Comparison of ENCODE assay signal across 12 mouse cellular contexts in the genomic region with DNA sequence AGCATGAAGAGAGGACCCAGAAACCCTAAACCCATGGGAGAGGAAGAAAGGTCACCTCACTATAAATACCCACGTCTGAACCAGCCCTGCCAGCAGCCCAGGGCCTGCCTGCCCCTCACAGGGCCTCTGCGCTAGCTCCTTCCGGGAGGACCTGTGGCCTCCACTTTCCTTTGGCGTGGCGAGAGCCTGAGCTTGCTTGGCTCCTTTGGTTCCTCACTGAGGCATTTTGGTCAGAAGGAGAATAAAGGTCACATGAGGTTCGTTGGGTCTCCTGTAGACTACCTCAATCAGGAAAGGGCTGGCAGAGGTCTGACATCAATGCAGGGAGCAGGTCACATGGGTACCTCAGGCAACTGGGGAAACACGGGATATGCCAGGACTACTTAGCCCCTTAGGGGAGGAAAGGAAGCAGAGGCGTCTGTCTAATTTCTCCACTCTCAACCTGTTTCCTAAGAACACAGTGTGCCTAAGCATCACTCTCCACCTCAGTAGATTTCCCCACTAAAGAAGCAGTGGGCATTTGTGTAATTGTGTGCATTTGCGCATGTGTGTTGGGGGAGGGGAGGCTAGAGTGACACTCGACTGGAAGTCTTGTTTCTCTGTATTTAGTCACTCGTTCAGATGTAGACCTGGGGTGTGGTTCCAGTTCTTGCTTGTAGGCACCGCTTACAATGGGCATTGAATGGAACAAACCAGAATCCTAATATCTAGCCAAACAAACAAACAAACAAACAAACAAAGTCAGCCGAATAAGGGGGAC. TPM values are rescaled to one million over a fixed set of nuclear protein-coding genes. Genes with fewer than 3 reads are reported as not detected.
DNase-seq lines count a peak whose midpoint lies in the region; ATAC-seq lines count a peak whose summit lies in the region.
"Had no signal": no experiment of that assay in that cellular context is flagged by ENCODE, and none has a peak within 500 bp of the region (broad histone marks: within the 10 kb centered on the region; RNA-seq: fewer than 3 reads in every experiment).

No protein-coding gene starts in this region.

- no peak overlapping the region for H3K4me2 ChIP-seq in forebrain, embryonic 14.5 days (ENCODE audit: low read length)
- no peak overlapping the region for H3K4me2 ChIP-seq in stomach, embryonic 14.5 days (replicated peaks; ENCODE audit: low read depth, low read length)
- H3K4me2 ChIP-seq: embryonic facial prominence, embryonic 15.5 days had no signal

- no peak overlapping the region for H3K4me3 ChIP-seq in forebrain, embryonic 10.5 days
- H3K4me3 ChIP-seq in forebrain, embryonic 14.5 days (ENCODE audit: low read depth, low read length): no peak overlapping the region
- no peak overlapping the region for H3K4me3 ChIP-seq in stomach, embryonic 14.5 days (ENCODE audit: low read depth, low read length)
- H3K4me3 ChIP-seq: embryonic facial prominence, embryonic 15.5 days had no signal

- no peak overlapping the region for H3K9ac ChIP-seq in forebrain, embryonic 14.5 days (ENCODE audit: low read length)
- no peak overlapping the region for H3K9ac ChIP-seq in stomach, embryonic 14.5 days (replicated peaks; ENCODE audit: low read depth, low read length)
- H3K9ac ChIP-seq: embryonic facial prominence, embryonic 15.5 days had no signal

- H3K36me3 ChIP-seq in forebrain, embryonic 10.5 days (replicated peaks): no peaks in the 10 kb centered on the region
- no peaks in the 10 kb centered on the region for H3K36me3 ChIP-seq in forebrain, embryonic 14.5 days (ENCODE audit: control insufficient read depth, insufficient read depth, low read length)
- H3K36me3 ChIP-seq in stomach, embryonic 14.5 days (ENCODE audit: control insufficient read depth, insufficient read depth, low read length): no peaks in the 10 kb centered on the region
- H3K36me3 ChIP-seq: embryonic facial prominence, embryonic 15.5 days had no signal

- H3K4me1 ChIP-seq in forebrain, embryonic 10.5 days: peaks cover 39% of the 10 kb centered on the region
- peaks cover 6% of the 10 kb centered on the region; the same call in 1 of the 2 replicates for H3K4me1 ChIP-seq in forebrain, embryonic 14.5 days (ENCODE audit: control insufficient read depth, insufficient read depth, low read length)
- H3K4me1 ChIP-seq in stomach, embryonic 14.5 days (ENCODE audit: control insufficient read depth, insufficient read depth, low read length): peaks cover 37% of the 10 kb centered on the region

- WGBS in forebrain, embryonic 10.5 days: 73% methylated on average over 13 of the region's 13 CpGs
- 74% methylated on average over 13 of the region's 13 CpGs for WGBS in forebrain, embryonic 14.5 days
- 63% methylated on average over 13 of the region's 13 CpGs for WGBS in stomach, embryonic 14.5 days

- no peak for ATAC-seq in forebrain, embryonic 14.5 days
- no peak for ATAC-seq in stomach, embryonic 14.5 days (ENCODE audit: insufficient number of reproducible peaks, insufficient read depth, low FRiP score, low read depth)

- H3K9me3 ChIP-seq in forebrain, embryonic 10.5 days: no peaks in the 10 kb centered on the region
- H3K9me3 ChIP-seq in forebrain, embryonic 14.5 days (replicated peaks; ENCODE audit: control insufficient read depth, low read length): no peaks in the 10 kb centered on the region
- H3K9me3 ChIP-seq in stomach, embryonic 14.5 days (ENCODE audit: control insufficient read depth, low read depth, low read length): no peaks in the 10 kb centered on the region
- H3K9me3 ChIP-seq: embryonic facial prominence, embryonic 15.5 days had no signal

- no peak for DNase-seq in forebrain, embryonic 10.5 days (ENCODE audit: extremely low spot score, low spot score)
- DNase-seq in forebrain, embryonic 14.5 days (ENCODE audit: low spot score): no peak
- peak; percentile 54 to 66 for DNase-seq in spleen, postnatal 36 days (ENCODE audit: low spot score in 2 of 2)
- no peak for DNase-seq in spleen, postnatal 14 days (ENCODE audit: low spot score in 2 of 2)
- peak; percentile 44 for DNase-seq in heart, postnatal 4 days
- no peak for DNase-seq in adrenal gland, adult 18-20 months (ENCODE audit: low spot score in 2 of 2)
- no peak for DNase-seq in neural tube, embryonic 10.5 days (ENCODE audit: extremely low spot score, low spot score)
- DNase-seq: kidney, adult 2 months; right cerebral cortex, postnatal 4 days had no signal

- H3K27ac ChIP-seq in forebrain, embryonic 10.5 days: peak overlapping the region; percentile 63
- no peak overlapping the region for H3K27ac ChIP-seq in forebrain, embryonic 14.5 days (ENCODE audit: low read depth, low read length)
- peak overlapping the region; percentile 39; the same call in 1 of the 2 replicates for H3K27ac ChIP-seq in stomach, embryonic 14.5 days (ENCODE audit: low read length)

- no peaks in the 10 kb centered on the region for H3K27me3 ChIP-seq in forebrain, embryonic 10.5 days (ENCODE audit: poor library complexity, severe bottlenecking)
- no peaks in the 10 kb centered on the region for H3K27me3 ChIP-seq in forebrain, embryonic 14.5 days (replicated peaks; ENCODE audit: control insufficient read depth, insufficient read depth, low read length)
- no peaks in the 10 kb centered on the region for H3K27me3 ChIP-seq in stomach, embryonic 14.5 days (ENCODE audit: control insufficient read depth, insufficient read depth, low read length)
- H3K27me3 ChIP-seq: embryonic facial prominence, embryonic 15.5 days had no signal

RNA-seq across cellular contexts. Expression of gene Apobec2, which starts 5.6 kb away (rescaled TPM):
- 0.64 and 0.78 TPM in 2 replicates for polyA plus RNA-seq in forebrain, embryonic 10.5 days (2016; fragmentation: Nextera tagmentation; extraction: Ambion mirVana)
- polyA plus RNA-seq in forebrain, embryonic 14.5 days (2014; fragmentation: Nextera tagmentation; extraction: Ambion mirVana): 0.24 and 0.46 TPM in 2 replicates
- 100 to 1,000 TPM; 207 to 216 TPM for total RNA-seq in heart, postnatal 4 days (2021)
- polyA plus RNA-seq in stomach, embryonic 14.5 days (2014; fragmentation: Nextera tagmentation; extraction: Ambion mirVana): 2.9 and 3.5 TPM in 2 replicates
- total RNA-seq in adrenal gland, adult 18-20 months (2021): 1 to 10 TPM; 1.5 to 2.0 TPM
- total RNA-seq: megakaryocyte-erythroid progenitor cell, adult 5-6 weeks had no signal

RNA-seq across cellular contexts. Expression of gene Oard1, which starts 17.4 kb away (rescaled TPM):
- 107 TPM in 2 replicates for polyA plus RNA-seq in forebrain, embryonic 10.5 days (2016; fragmentation: Nextera tagmentation; extraction: Ambion mirVana)
- 59.2 and 73.6 TPM in 2 replicates for polyA plus RNA-seq in forebrain, embryonic 14.5 days (2014; fragmentation: Nextera tagmentation; extraction: Ambion mirVana)
- total RNA-seq in heart, postnatal 4 days (2021): 10 to 100 TPM; 14.5 to 14.6 TPM
- 62.8 and 67.4 TPM in 2 replicates for polyA plus RNA-seq in stomach, embryonic 14.5 days (2014; fragmentation: Nextera tagmentation; extraction: Ambion mirVana)
- total RNA-seq in adrenal gland, adult 18-20 months (2021): 10 to 100 TPM; 17.5 to 19.5 TPM

RNA-seq across cellular contexts. Expression of gene Nfya, which starts 17.5 kb away (rescaled TPM):
- polyA plus RNA-seq in forebrain, embryonic 10.5 days (2016; fragmentation: Nextera tagmentation; extraction: Ambion mirVana): 18.7 and 19.0 TPM in 2 replicates
- polyA plus RNA-seq in forebrain, embryonic 14.5 days (2014; fragmentation: Nextera tagmentation; extraction: Ambion mirVana): 20.7 and 23.2 TPM in 2 replicates
- total RNA-seq in heart, postnatal 4 days (2021): 10 to 100 TPM; 29.0 to 33.2 TPM
- 24.1 and 26.5 TPM in 2 replicates for polyA plus RNA-seq in stomach, embryonic 14.5 days (2014; fragmentation: Nextera tagmentation; extraction: Ambion mirVana)
- 10 to 100 TPM; 35.5 to 36.5 TPM for total RNA-seq in adrenal gland, adult 18-20 months (2021)

RNA-seq across cellular contexts. Expression of gene Tspo2, which starts 24.2 kb away (rescaled TPM):
- not detected in 2 replicates for polyA plus RNA-seq in forebrain, embryonic 10.5 days (2016; fragmentation: Nextera tagmentation; extraction: Ambion mirVana)
- 1.6 and 2.6 TPM in 2 replicates for polyA plus RNA-seq in forebrain, embryonic 14.5 days (2014; fragmentation: Nextera tagmentation; extraction: Ambion mirVana)
- under 1 TPM; 0.36 to 0.47 TPM for total RNA-seq in heart, postnatal 4 days (2021)
- polyA plus RNA-seq in stomach, embryonic 14.5 days (2014; fragmentation: Nextera tagmentation; extraction: Ambion mirVana): 0.82 and 1.5 TPM in 2 replicates
- total RNA-seq in adrenal gland, adult 18-20 months (2021): not detected

RNA-seq across cellular contexts. Expression of gene Unc5cl, which starts 27.5 kb away (rescaled TPM):
- 0.07 and 0.27 TPM in 2 replicates for polyA plus RNA-seq in forebrain, embryonic 10.5 days (2016; fragmentation: Nextera tagmentation; extraction: Ambion mirVana)
- polyA plus RNA-seq in forebrain, embryonic 14.5 days (2014; fragmentation: Nextera tagmentation; extraction: Ambion mirVana): 0.17 and 0.50 TPM in 2 replicates
- total RNA-seq in heart, postnatal 4 days (2021): under 1 TPM; 0.14 to 0.21 TPM
- polyA plus RNA-seq in stomach, embryonic 14.5 days (2014; fragmentation: Nextera tagmentation; extraction: Ambion mirVana): 11.6 and 12.5 TPM in 2 replicates
- under 1 TPM in 1 of 2 experiments, not detected in 1; 0.19 TPM for total RNA-seq in adrenal gland, adult 18-20 months (2021)
- polyA plus RNA-seq: embryonic facial prominence, embryonic 15.5 days had no signal

Comparison
In these comparisons a context has a peak if more than half of its experiments do, and no peak if none do; other contexts are left out.
1. DNase-seq: peak in spleen, postnatal 36 days (2 of 2) and heart, postnatal 4 days (single experiment); none in forebrain, embryonic 10.5 days (single experiment), forebrain, embryonic 14.5 days (single experiment), spleen, postnatal 14 days (0 of 2), adrenal gland, adult 18-20 months (0 of 2) and neural tube, embryonic 10.5 days (single experiment).